Mouse (Mus musculus): ENCODE data around the gene Cckar. TPM values are rescaled to one million over a fixed set of nuclear protein-coding genes. Genes with fewer than 3 reads are reported as not detected.

Cckar gene
- not detected in 2 replicates for polyA plus RNA-seq (2012; ENCODE audit: insufficient read depth, low replicate concordance)

DNA sequence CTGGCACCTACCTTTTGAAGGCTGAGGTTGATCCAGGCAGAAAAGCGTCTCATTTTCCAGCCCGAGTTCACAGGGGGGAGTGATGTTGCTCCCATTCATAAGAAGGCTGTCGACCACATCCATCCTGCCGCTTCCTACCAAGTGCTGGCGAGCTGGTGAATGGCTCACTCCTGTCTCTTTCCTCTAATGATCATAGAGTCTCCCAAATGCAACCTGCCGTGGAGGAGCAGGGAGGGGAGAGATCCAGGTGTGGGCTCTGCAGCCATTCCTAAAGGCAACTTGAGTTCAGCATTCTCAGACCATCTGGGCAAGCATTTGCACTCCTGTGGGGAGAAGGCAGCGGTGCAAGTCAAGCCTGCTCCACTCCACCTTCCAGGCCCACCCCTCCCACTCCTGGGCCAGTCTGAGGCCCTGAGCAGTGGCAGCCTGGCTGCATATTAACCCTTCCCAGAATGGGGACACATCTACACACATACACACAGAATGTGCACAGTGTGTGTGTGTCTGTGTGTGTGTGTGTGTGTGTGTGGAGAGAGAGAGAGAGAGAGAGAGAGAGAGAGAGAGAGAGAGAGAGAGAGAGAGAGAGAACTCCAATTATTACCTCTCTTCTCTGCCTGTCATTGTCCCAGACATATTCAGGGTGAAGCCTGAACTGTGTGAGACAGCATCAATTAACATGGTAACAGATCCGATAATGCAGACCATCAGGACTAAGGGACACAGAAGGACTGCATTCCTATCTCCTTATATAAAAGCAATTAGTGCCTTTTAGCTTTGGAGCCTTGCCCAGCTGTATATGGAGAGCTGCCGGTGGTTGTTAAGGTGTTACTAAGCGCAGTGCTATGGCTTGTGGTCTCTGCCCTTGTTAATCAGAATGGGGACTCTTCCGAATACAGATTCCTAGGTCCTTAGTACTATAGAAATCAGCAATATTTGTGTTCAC, at the start of gene Cckar:
TSS of gene Cckar (minus strand) at position 471 of the 943 bp plus-strand sequence.
- no peak within 1 kb of the TSS for H3K4me3 ChIP-seq (replicated peaks)
- no peak for TF ChIP-seq FLI1 (IDR thresholded peaks at IDR 0.05; ENCODE audit: low read length)
- TF ChIP-seq GATA1 (IDR thresholded peaks at IDR 0.05; ENCODE audit: borderline replicate concordance, low read length), result no peak
- H3K27me3 ChIP-seq (replicated peaks), result peaks cover 5% of the 10 kb centered on the region
- no peaks in the 10 kb centered on the region for H3K4me1 ChIP-seq
- H3K36me3 ChIP-seq (replicated peaks; ENCODE audit: low read length), result no peaks in the 10 kb centered on the region
- H3K9me3 ChIP-seq, result peaks cover 7% of the 10 kb centered on the region; the same call in 1 of the 2 replicates

DNA sequence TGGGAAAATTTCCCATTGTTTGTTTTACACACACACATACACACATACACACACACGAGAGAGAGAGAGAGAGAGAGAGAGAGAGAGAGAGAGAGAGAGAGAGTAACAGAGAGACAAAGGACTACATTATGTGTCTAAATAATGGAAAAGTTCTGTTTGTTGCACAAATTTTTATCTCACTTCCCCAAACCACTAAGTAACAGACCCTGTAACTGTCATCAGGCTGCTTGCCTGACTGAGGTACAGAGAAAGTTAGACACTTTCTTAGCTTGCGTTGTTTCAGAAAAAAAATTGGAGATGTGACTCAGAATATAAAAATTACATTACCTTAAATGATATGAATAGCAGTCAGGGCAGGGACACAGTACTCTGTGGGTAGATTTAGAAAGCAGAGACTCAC, 36.6 kb upstream of the Cckar start:
- TF ChIP-seq FLI1 (IDR thresholded peaks at IDR 0.05; ENCODE audit: low read length) (no peak), GATA1 (IDR thresholded peaks at IDR 0.05; ENCODE audit: borderline replicate concordance, low read length) (no peak)
- no peaks in the 10 kb centered on the region for H3K9me3 ChIP-seq
- H3K4me3 ChIP-seq (replicated peaks), result no peak overlapping the region
- no peaks in the 10 kb centered on the region for H3K4me1 ChIP-seq
- H3K36me3 ChIP-seq (replicated peaks; ENCODE audit: low read length), result no peaks in the 10 kb centered on the region
- H3K27me3 ChIP-seq (replicated peaks), result no peaks in the 10 kb centered on the region

DNA sequence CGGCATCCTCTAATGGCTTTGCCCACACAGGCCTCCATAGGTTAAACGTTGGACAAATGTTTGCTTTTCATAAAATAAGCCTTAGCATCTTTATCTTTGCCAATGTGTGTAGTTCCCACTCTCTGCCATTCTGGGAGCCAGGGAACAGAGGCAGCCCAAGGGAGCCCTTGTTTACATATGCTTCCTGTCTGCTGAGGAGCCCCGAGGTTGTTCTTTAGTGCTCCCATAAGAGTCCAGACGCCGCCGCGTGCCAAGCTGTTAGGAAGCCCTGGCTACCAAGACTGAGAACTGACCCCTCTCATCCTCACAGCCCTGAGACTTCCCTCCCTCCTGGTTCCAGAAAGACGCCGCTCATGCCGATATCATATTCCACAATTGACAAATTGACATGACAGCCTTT, 25.4 kb upstream of the Cckar start:
- TF ChIP-seq FLI1 (IDR thresholded peaks at IDR 0.05; ENCODE audit: low read length) (no peak), GATA1 (IDR thresholded peaks at IDR 0.05; ENCODE audit: borderline replicate concordance, low read length) (no peak)
- Histone ChIP-seq H3K36me3 (replicated peaks; ENCODE audit: low read length) (no peaks in the 10 kb centered on the region), H3K27me3 (replicated peaks) (peaks cover 2% of the 10 kb centered on the region), H3K4me1 (no peaks in the 10 kb centered on the region), H3K4me3 (replicated peaks) (no peak overlapping the region), H3K9me3 (no peaks in the 10 kb centered on the region)

DNA sequence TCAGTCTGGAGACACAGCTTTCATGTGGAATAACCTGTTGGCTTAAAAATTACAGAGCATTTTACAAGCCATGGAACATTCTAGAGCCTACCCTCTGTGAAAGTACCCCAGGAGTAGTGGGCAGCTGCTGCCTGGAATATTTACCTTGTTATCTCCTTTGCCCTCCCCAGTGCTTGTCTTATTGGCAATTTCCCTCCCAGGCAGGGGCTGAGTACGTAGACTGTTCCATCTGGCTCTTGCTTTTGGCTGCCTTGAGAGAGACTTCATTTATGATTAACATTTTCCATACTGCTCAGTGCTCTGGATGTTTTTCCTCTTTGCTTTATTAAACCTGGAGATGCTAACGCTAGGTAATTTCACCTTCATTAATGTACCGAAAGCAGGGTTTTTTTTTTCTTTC, 20.1 kb upstream of the Cckar start:
- TF ChIP-seq FLI1 (IDR thresholded peaks at IDR 0.05; ENCODE audit: low read length) (no peak), GATA1 (IDR thresholded peaks at IDR 0.05; ENCODE audit: borderline replicate concordance, low read length) (no peak)
- Histone ChIP-seq H3K36me3 (replicated peaks; ENCODE audit: low read length) (no peaks in the 10 kb centered on the region), H3K27me3 (replicated peaks) (peaks cover 15% of the 10 kb centered on the region), H3K4me1 (no peaks in the 10 kb centered on the region), H3K4me3 (replicated peaks) (no peak overlapping the region), H3K9me3 (no peaks in the 10 kb centered on the region)

DNA sequence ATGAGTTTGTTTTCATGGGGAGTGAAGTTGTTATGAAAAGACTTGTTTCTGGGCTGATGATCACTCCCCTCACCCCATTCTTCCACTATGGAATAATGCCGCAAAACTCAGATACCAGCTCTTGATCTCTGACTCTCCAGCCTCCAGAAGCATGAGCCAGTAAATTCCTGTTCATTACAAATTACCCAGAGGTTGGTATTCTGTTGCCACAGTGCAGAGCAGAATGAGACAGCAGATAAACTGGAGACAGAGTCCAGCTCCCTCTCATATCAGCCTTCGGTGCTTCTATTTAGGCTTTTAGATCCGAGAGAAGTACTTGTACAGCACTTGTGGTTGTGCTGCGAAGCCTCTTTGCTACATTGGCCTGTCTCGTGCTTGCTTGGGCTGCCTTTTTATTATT, 18.5 kb upstream of the Cckar start:
- H3K4me3 ChIP-seq (replicated peaks), result no peak overlapping the region
- TF ChIP-seq FLI1 (IDR thresholded peaks at IDR 0.05; ENCODE audit: low read length) (no peak), GATA1 (IDR thresholded peaks at IDR 0.05; ENCODE audit: borderline replicate concordance, low read length) (no peak)
- H3K27me3 ChIP-seq (replicated peaks), result peaks cover 13% of the 10 kb centered on the region
- no peaks in the 10 kb centered on the region for H3K9me3 ChIP-seq
- no peaks in the 10 kb centered on the region for H3K36me3 ChIP-seq (replicated peaks; ENCODE audit: low read length)
- H3K4me1 ChIP-seq, result no peaks in the 10 kb centered on the region

DNA sequence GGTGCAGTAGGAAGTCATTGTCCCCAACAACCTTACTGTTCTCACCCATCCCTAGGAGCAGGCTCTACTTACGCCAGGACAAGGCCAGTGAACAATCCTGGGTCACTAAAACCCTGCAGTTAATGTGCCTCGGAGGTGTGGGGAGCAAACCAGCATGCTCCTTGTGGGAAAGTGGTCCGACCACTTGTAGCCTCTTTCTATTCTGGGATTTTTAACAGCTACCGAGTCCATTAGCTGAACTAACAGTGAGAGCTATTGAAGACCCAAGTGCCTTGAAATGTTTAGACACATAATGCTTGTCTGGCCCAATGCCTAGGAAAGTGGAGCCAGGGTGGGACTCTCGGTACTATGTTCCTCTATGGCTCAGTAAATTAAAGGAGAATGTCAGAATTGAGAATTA, 9.0 kb upstream of the Cckar start:
- H3K27me3 ChIP-seq (replicated peaks), result no peaks in the 10 kb centered on the region
- TF ChIP-seq GATA1 (IDR thresholded peaks at IDR 0.05; ENCODE audit: borderline replicate concordance, low read length) (no peak), FLI1 (IDR thresholded peaks at IDR 0.05; ENCODE audit: low read length) (no peak)

DNA sequence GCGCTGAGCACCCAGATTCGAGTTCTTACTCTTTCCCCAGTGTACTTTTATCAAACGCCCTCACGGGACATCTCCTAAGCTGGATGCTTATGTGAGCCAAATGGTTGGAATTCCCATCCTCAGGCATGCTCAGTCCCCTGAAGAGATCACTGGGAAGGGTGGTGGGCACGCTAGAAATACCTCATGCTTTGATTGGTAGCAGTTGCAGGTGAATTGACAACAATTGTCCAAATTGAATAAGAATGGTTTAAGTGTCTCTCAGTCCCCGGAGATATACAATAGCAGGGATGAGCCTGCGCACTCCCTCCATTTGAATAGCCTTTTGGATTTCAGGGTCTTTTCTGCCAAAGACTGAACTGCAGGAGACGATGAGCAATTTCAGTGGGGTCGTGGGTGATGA, 3.8 kb upstream of the Cckar start:
- H3K36me3 ChIP-seq (replicated peaks; ENCODE audit: low read length), result no peaks in the 10 kb centered on the region
- TF ChIP-seq FLI1 (IDR thresholded peaks at IDR 0.05; ENCODE audit: low read length) (no peak), GATA1 (IDR thresholded peaks at IDR 0.05; ENCODE audit: borderline replicate concordance, low read length) (no peak)
- H3K4me3 ChIP-seq (replicated peaks), result no peak overlapping the region
- no peaks in the 10 kb centered on the region for H3K4me1 ChIP-seq
- peaks cover 2% of the 10 kb centered on the region for H3K27me3 ChIP-seq (replicated peaks)
- no peaks in the 10 kb centered on the region for H3K9me3 ChIP-seq

More for the DNA sequence above, 9.0 kb upstream of the Cckar start:
- Histone ChIP-seq H3K4me1 (no peaks in the 10 kb centered on the region), H3K36me3 (replicated peaks; ENCODE audit: low read length) (no peaks in the 10 kb centered on the region), H3K9me3 (no peaks in the 10 kb centered on the region), H3K4me3 (replicated peaks) (no peak overlapping the region)

DNA sequence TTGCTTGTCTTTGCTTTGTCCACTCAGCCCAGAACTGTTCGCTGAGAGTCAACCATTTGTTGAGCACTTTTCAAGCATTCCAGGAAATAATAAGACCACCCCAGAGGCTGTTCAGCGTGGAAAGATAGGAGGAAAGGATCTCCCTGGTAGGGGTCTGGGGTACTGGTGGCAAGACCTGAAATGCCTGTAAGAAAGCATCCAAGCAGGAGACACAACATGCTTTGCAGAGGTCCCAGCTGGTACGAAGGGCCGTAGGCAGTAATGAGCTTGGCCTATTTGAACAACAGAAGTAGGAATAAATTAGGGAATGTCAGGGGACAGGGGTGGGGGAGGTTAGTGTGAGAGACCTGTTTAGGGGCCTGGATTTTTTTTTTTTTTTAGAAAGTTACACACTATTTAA, 686 bp upstream of the Cckar start:
- Histone ChIP-seq H3K4me1 (no peaks in the 10 kb centered on the region), H3K27me3 (replicated peaks) (peaks cover 5% of the 10 kb centered on the region), H3K36me3 (replicated peaks; ENCODE audit: low read length) (no peaks in the 10 kb centered on the region), H3K9me3 (peaks cover 3% of the 10 kb centered on the region; the same call in 1 of the 2 replicates), H3K4me3 (replicated peaks) (no peak overlapping the region)
- TF ChIP-seq FLI1 (IDR thresholded peaks at IDR 0.05; ENCODE audit: low read length) (no peak), GATA1 (IDR thresholded peaks at IDR 0.05; ENCODE audit: borderline replicate concordance, low read length) (no peak)

DNA sequence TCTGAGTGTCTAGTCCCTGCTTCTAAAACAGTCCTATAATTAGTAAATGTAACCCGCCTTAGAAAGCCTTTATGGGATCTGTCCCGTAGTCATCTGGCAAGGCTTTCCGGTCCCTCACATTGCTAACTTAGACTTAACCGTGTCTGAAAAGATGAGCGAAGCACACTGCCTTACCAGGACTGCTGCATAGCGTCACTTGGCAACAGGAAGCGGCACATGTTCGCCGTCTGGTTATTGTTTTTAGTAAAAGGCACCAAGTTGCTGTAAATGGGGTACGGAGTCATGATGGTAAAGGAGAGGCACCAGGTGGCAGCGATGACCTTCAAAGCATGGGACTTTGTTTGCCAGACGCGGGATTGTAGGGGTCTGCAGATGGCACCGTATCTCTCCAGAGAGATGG, 4.8 kb downstream of the Cckar start:
- Histone ChIP-seq H3K4me3 (replicated peaks) (no peak overlapping the region), H3K36me3 (replicated peaks; ENCODE audit: low read length) (no peaks in the 10 kb centered on the region), H3K9me3 (peaks cover 17% of the 10 kb centered on the region), H3K4me1 (no peaks in the 10 kb centered on the region), H3K27me3 (replicated peaks) (peaks cover 7% of the 10 kb centered on the region)
- TF ChIP-seq GATA1 (IDR thresholded peaks at IDR 0.05; ENCODE audit: borderline replicate concordance, low read length), result no peak

DNA sequence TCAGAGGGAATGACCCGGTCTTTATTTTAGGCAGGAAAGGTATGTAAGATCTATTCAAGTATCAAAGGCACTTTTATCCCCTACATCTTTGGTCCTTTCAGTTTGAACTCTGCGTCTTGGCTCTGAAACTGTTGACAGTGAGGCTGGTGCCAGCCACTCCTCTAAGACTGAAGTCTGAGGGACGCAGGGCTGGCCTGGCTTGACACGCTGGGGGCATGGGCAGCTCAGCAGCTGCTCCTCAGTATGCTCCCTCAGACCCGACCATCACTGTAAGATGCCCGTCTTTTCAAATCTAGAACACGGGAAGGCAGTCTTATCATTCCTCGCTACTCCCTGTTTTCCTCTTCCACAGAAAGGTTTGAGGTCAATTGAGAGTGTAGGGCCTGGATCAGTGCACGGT, 9.7 kb downstream of the Cckar start:
- H3K9me3 ChIP-seq, result peaks cover 15% of the 10 kb centered on the region
- TF ChIP-seq GATA1 (IDR thresholded peaks at IDR 0.05; ENCODE audit: borderline replicate concordance, low read length), result no peak
- TF ChIP-seq FLI1 (IDR thresholded peaks at IDR 0.05; ENCODE audit: low read length), result no peak
- no peak overlapping the region for H3K4me3 ChIP-seq (replicated peaks)
- H3K4me1 ChIP-seq, result no peaks in the 10 kb centered on the region
- no peaks in the 10 kb centered on the region for H3K36me3 ChIP-seq (replicated peaks; ENCODE audit: low read length)
- H3K27me3 ChIP-seq (replicated peaks), result peaks cover 5% of the 10 kb centered on the region

All from megakaryocyte, embryonic 14.5 days (primary cell).